Mouse (Mus musculus): Measurements from ENCODE around the gene Hlf. TPM values are rescaled to one million over a fixed set of nuclear protein-coding genes. Genes with fewer than 3 reads are reported as not detected.
A peak's percentile ranks its signal among the peaks of the same experiment; 100 is the strongest.

The Hlf gene
- polyA plus RNA-seq, 1 experiment from 2014 or later, result 2.9 TPM

- ATAC-seq (replicated peaks; ENCODE audit: low FRiP score), result no peak
- Histone ChIP-seq H3K9me3 (replicated peaks) (no peaks in the 10 kb centered on the region), H3K4me2 (no peak overlapping the region), H3K4me3 (replicated peaks) (no peak overlapping the region), H3K27me3 (no peaks in the 10 kb centered on the region), H3K36me3 (no peaks in the 10 kb centered on the region), H3K27ac (no peak overlapping the region), H3K4me1 (peaks cover 27% of the 10 kb centered on the region), H3K9ac (no peak overlapping the region)
- 83% methylated on average over 7 of the region's 7 CpGs for WGBS
Observed at GRCm38 (mm10) chr11:90352696-90353095, 38.0 kb downstream of the Hlf start.

- Histone ChIP-seq H3K4me2 (no peak overlapping the region), H3K9ac (no peak overlapping the region), H3K4me1 (0 out of 2 replicates have a peak, but pooled peaks cover 2% of the 10 kb centered on the region), H3K27me3 (no peaks in the 10 kb centered on the region), H3K4me3 (replicated peaks) (no peak overlapping the region), H3K27ac (no peak overlapping the region), H3K36me3 (no peaks in the 10 kb centered on the region), H3K9me3 (replicated peaks) (no peaks in the 10 kb centered on the region)
- no peak for ATAC-seq (replicated peaks; ENCODE audit: low FRiP score)
- WGBS, result 76% methylated on average over 4 of the region's 4 CpGs
Observed at GRCm38 (mm10) chr11:90350153-90350512, 40.6 kb downstream of the Hlf start.

GRCm38 (mm10) chr11:90349486-90350152 is 41.1 kb downstream of the Hlf start:
- H3K27ac ChIP-seq, result no peak overlapping the region
- no peak for ATAC-seq (replicated peaks; ENCODE audit: low FRiP score)
- H3K4me1 ChIP-seq, result no peaks in the 10 kb centered on the region
- no peak overlapping the region for H3K4me2 ChIP-seq
- H3K27me3 ChIP-seq, result no peaks in the 10 kb centered on the region
- H3K36me3 ChIP-seq, result no peaks in the 10 kb centered on the region
- no peaks in the 10 kb centered on the region for H3K9me3 ChIP-seq (replicated peaks)
- WGBS, result 87% methylated on average over 6 of the region's 6 CpGs
- no peak overlapping the region for H3K9ac ChIP-seq
- no peak overlapping the region for H3K4me3 ChIP-seq (replicated peaks)

- WGBS, result 68% methylated on average over 13 of the region's 13 CpGs
- Histone ChIP-seq H3K9ac (no peak overlapping the region), H3K27ac (0 out of 2 replicates have a peak overlapping the region, but pooled peaks have one; percentile 20), H3K4me1 (no peaks in the 10 kb centered on the region), H3K9me3 (replicated peaks) (no peaks in the 10 kb centered on the region), H3K27me3 (no peaks in the 10 kb centered on the region), H3K4me2 (no peak overlapping the region), H3K4me3 (replicated peaks) (no peak overlapping the region), H3K36me3 (no peaks in the 10 kb centered on the region)
- no peak for ATAC-seq (replicated peaks; ENCODE audit: low FRiP score)
Observed at GRCm38 (mm10) chr11:90347667-90348459, 42.8 kb downstream of the Hlf start.

GRCm38 (mm10) chr11:90345746-90346145 is 44.9 kb downstream of the Hlf start:
- no peak for ATAC-seq (replicated peaks; ENCODE audit: low FRiP score)
- Histone ChIP-seq H3K27me3 (no peaks in the 10 kb centered on the region), H3K4me3 (replicated peaks) (no peak overlapping the region), H3K4me1 (no peaks in the 10 kb centered on the region), H3K4me2 (no peak overlapping the region), H3K9ac (no peak overlapping the region), H3K9me3 (replicated peaks) (no peaks in the 10 kb centered on the region), H3K36me3 (no peaks in the 10 kb centered on the region), H3K27ac (no peak overlapping the region)
- 88% methylated on average over 11 of the region's 11 CpGs for WGBS

- H3K4me3 ChIP-seq (replicated peaks), result no peak overlapping the region
- no peak overlapping the region for H3K9ac ChIP-seq
- 92% methylated on average over 5 of the region's 5 CpGs for WGBS
- no peak overlapping the region for H3K27ac ChIP-seq
- no peak for ATAC-seq (replicated peaks; ENCODE audit: low FRiP score)
- no peaks in the 10 kb centered on the region for H3K4me1 ChIP-seq
- no peaks in the 10 kb centered on the region for H3K36me3 ChIP-seq
- no peaks in the 10 kb centered on the region for H3K27me3 ChIP-seq
- H3K4me2 ChIP-seq, result no peak overlapping the region
- H3K9me3 ChIP-seq (replicated peaks), result no peaks in the 10 kb centered on the region
Observed at GRCm38 (mm10) chr11:90342858-90343257, 47.8 kb downstream of the Hlf start.

- no peaks in the 10 kb centered on the region for H3K9me3 ChIP-seq (replicated peaks)
- H3K4me1 ChIP-seq, result no peaks in the 10 kb centered on the region
- no peaks in the 10 kb centered on the region for H3K36me3 ChIP-seq
- no peak overlapping the region for H3K27ac ChIP-seq
- no peak for ATAC-seq (replicated peaks; ENCODE audit: low FRiP score)
- WGBS, result 81% methylated on average over 5 of the region's 5 CpGs
- no peak overlapping the region for H3K4me2 ChIP-seq
- H3K27me3 ChIP-seq, result no peaks in the 10 kb centered on the region
- no peak overlapping the region for H3K9ac ChIP-seq
- no peak overlapping the region for H3K4me3 ChIP-seq (replicated peaks)
Observed at GRCm38 (mm10) chr11:90342267-90342666, 48.4 kb downstream of the Hlf start.

GRCm38 (mm10) chr11:90340836-90341235 is 49.9 kb downstream of the Hlf start:
- Histone ChIP-seq H3K27ac (no peak overlapping the region), H3K4me2 (no peak overlapping the region), H3K4me1 (no peaks in the 10 kb centered on the region), H3K9me3 (replicated peaks) (no peaks in the 10 kb centered on the region), H3K4me3 (replicated peaks) (no peak overlapping the region), H3K36me3 (no peaks in the 10 kb centered on the region), H3K9ac (no peak overlapping the region), H3K27me3 (no peaks in the 10 kb centered on the region)
- ATAC-seq (replicated peaks; ENCODE audit: low FRiP score), result no peak
- WGBS, result 92% methylated on average over 13 of the region's 13 CpGs

- Histone ChIP-seq H3K9me3 (replicated peaks) (no peaks in the 10 kb centered on the region), H3K4me3 (replicated peaks) (no peak overlapping the region), H3K27me3 (no peaks in the 10 kb centered on the region), H3K36me3 (no peaks in the 10 kb centered on the region), H3K9ac (no peak overlapping the region), H3K27ac (no peak overlapping the region), H3K4me2 (no peak overlapping the region), H3K4me1 (no peaks in the 10 kb centered on the region)
- ATAC-seq (replicated peaks; ENCODE audit: low FRiP score), result no peak
- WGBS, result 46% methylated on average over 1 of the region's 1 CpGs
Observed at GRCm38 (mm10) chr11:90334816-90335215, 55.9 kb downstream of the Hlf start.

- Histone ChIP-seq H3K27me3 (no peaks in the 10 kb centered on the region), H3K36me3 (no peaks in the 10 kb centered on the region), H3K4me1 (no peaks in the 10 kb centered on the region), H3K9ac (no peak overlapping the region), H3K4me2 (no peak overlapping the region), H3K4me3 (replicated peaks) (no peak overlapping the region), H3K27ac (no peak overlapping the region), H3K9me3 (replicated peaks) (no peaks in the 10 kb centered on the region)
- 75% methylated on average over 4 of the region's 4 CpGs for WGBS
- no peak for ATAC-seq (replicated peaks; ENCODE audit: low FRiP score)
Observed at GRCm38 (mm10) chr11:90332737-90333136, 58.0 kb downstream of the Hlf start.

- WGBS, result 82% methylated on average over 9 of the region's 9 CpGs
- H3K9me3 ChIP-seq (replicated peaks), result no peaks in the 10 kb centered on the region
- ATAC-seq (replicated peaks; ENCODE audit: low FRiP score), result no peak
Observed at GRCm38 (mm10) chr11:90330202-90330694, 60.4 kb downstream of the Hlf start.

GRCm38 (mm10) chr11:90326836-90327235 is 63.9 kb downstream of the Hlf start:
- Histone ChIP-seq H3K27me3 (no peaks in the 10 kb centered on the region), H3K36me3 (no peaks in the 10 kb centered on the region), H3K4me2 (no peak overlapping the region), H3K9me3 (replicated peaks) (no peaks in the 10 kb centered on the region), H3K4me1 (no peaks in the 10 kb centered on the region), H3K9ac (no peak overlapping the region), H3K4me3 (replicated peaks) (no peak overlapping the region), H3K27ac (no peak overlapping the region)
- 65% methylated on average over 1 of the region's 1 CpGs for WGBS
- ATAC-seq (replicated peaks; ENCODE audit: low FRiP score), result no peak

More at GRCm38 (mm10) chr11:90330202-90330694, 60.4 kb downstream of the Hlf start:
- no peak overlapping the region for H3K4me3 ChIP-seq (replicated peaks)
- H3K27ac ChIP-seq, result no peak overlapping the region
- H3K36me3 ChIP-seq, result no peaks in the 10 kb centered on the region
- H3K9ac ChIP-seq, result no peak overlapping the region
- no peaks in the 10 kb centered on the region for H3K27me3 ChIP-seq
- H3K4me2 ChIP-seq, result no peak overlapping the region
- no peaks in the 10 kb centered on the region for H3K4me1 ChIP-seq
